Mouse (Mus musculus): ENCODE measurements around the gene Pla2g2c.

The Pla2g2c gene

DNA sequence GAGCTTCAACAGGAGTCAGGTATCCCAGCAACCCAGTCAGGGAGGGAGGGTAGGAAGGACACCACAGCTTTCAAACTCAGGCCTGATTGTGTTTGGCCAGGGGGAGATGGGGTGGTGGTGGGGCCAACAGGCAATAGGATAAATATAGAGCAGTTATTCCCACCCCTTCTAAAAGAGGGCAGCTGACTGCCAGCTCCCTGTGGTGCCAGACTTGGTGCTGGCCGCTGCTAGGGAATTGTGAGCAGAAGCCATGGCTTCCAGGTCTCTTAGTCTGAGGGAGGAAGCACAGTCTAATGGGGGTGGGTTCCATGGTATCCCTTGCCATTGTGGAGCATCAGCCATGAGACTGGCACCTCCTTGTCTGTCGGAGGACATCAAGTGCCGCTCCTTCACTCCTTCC, 29.0 kb downstream of the Pla2g2c start:
- no peak for DNase-seq

DNA sequence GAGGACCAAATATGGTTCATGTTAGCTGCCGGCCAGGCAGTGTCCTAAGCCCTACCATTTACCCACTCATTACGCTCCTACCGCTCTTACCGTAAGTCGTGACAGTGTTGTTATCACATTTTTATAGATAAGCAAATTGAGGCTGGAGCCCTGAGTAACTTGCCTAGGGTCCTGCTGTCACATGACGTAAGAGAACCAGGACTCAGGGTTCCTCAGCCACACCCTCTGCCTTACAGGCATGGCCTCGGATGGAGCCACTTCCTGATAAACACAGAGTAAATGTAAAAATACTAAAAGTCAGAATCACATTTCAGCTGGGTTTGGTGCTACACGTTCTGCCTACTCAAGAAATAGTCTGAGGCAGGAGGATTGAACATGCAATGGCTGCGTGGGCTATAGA, 29.8 kb downstream of the Pla2g2c start:
- no peak for DNase-seq

DNA sequence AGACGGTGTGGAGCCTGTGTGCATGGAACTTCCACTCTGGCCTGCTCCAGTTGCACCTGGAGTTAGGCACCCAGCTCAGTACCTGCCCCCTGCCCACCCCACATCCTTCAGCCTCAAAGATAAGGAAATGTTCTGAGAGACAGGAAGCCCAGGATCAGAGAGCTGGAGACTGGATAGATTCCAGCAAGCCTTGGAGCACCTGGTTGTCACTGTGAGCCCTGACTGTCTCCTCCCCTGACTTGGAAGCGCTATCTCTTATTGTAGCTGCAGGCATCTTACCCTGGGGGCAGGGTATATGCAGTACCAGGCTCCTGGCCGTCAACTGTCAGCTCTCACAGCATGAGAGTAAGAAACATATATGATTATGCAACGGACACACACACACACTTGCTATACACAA, 30.8 kb downstream of the Pla2g2c start:
- no peak for DNase-seq

DNA sequence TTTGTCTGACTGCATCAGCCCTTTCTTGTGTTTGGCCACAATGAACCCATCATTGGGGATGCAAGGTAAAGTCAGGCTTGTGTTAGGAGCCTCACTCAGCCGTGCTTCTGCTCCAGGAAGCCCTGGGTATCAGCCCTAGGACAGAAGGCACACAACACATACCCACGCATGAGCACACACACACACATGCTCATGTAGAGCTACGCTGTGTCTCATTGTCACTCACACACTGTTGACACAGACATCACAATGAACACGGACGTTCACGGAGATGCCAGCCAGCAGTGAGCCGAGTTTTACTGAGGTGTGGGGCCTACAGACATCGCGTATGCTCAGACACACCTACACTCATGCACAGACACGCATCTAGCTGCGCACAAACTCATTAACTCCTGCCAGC, 31.4 kb downstream of the Pla2g2c start:
- no peak for DNase-seq

GRCm38 (mm10) chr4:138757416-138757815, 32.8 kb downstream of the Pla2g2c start, which contains the start of gene Pla2g2f:
Pla2g2f (minus strand) TSS chr4:138757626.
- no peak for DNase-seq

- no peak for DNase-seq
Measured at GRCm38 (mm10) chr4:138762266-138762665, 37.7 kb downstream of the Pla2g2c start.

GRCm38 (mm10) chr4:138771970-138772369, 47.4 kb downstream of the Pla2g2c start:
- DNase-seq, result peak in 1 of 2 experiments; percentile 15

- DNase-seq, result no peak
Measured at GRCm38 (mm10) chr4:138772386-138772785, 47.8 kb downstream of the Pla2g2c start.

DNA sequence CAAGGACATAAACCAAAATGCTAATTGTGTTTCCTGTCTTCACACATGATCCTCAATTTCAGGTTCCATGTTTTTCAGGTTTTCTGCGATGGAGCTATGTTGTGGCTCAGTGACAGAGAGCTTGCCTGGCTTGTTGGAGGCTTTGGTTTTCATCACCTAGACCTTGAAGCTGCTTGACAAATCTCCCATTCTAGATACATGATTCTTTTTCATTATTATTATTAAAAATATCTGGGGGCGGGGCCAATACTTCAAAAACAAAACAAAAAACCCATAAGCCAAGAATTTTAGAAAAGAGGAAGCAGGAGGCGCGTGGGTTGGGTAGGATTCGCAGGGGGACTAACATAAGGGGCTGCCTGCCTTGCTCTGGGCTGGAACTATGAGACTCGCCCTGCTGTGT, 50.8 kb downstream of the Pla2g2c start, which contains the start of gene Pla2g2d:
Gene Pla2g2d, plus strand, starts transcription at position 301 of the 400 bp plus-strand sequence.
- DNase-seq, result no peak

DNA sequence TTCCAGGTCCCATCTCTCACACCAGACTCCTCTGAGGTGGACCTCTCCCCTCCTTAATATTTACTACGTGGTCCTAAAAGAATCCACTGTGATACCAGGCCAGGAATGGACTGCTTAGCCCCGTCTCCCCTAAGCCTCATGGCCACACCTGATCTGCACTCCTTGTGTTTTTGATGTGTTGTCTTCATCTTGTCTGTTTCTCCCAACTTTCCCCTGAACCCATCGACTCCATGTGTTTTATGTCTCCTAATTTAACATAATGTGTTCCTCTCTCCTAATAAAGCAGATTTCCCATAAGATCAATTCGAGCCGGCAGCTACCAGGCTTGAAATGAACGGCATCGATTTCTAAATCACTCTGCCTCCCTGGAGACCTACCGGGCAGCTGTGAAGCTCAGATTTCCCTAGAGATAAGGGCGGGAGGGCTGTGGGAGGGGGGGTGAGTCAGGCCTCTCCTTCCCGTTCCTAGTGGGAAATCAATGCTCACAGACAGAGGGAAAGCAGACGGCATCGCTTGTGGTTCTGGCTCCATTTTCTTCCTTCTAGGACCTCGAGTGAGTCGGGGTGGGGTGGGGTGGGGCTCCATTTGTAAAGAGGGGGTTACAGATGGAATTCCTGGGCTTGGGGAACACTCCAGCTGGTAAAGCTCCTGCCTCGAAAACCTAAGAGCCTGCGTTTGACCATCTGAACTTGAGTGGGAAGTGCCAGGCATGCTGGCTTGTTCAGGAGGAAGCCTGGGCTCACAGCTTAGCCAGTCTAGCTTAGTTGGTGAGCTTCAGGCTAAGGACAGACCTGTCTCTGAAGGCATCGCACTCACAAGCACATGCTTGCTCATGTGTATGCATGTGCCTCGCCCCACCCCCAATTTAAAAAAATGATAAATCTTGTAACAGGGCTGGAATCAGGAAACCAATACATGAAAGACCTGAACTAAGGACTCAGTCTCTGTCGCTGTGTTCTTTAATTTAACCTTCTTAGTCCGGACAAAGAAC, 53.1 kb downstream of the Pla2g2c start:
- no peak for DNase-seq

DNA sequence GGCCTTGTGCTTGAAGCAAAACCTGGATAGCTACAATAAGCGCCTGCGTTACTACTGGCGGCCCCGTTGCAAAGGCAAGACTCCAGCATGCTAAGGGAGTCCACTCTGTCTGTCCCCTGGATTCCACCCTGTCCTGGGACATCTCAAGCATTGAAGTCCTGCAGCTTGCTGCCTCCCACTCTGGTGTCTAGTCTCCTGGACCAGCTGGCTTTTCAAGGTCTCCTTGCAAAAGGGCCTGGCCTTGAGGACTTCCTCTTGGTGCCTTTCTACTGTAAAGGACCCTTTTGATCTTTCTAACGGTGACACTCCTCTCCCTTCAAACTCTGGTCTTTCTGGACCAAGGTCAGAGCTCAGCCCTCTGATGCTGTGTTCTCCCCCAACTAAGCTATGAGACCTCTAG, 55.7 kb downstream of the Pla2g2c start:
- no peak for DNase-seq

GRCm38 (mm10) chr4:138782098-138782497, 57.5 kb downstream of the Pla2g2c start:
- DNase-seq, result no peak

- DNase-seq, result no peak
Measured at GRCm38 (mm10) chr4:138785721-138786120, 61.1 kb downstream of the Pla2g2c start.

- peak in 1 of 2 experiments; percentile 49 for DNase-seq
Measured at GRCm38 (mm10) chr4:138786141-138786540, 61.5 kb downstream of the Pla2g2c start.

GRCm38 (mm10) chr4:138788381-138788780, 63.8 kb downstream of the Pla2g2c start:
- no peak for DNase-seq

- peak; percentile 38 to 53 for DNase-seq
Measured at GRCm38 (mm10) chr4:138791452-138791851, 66.9 kb downstream of the Pla2g2c start.

- peak; percentile 51 to 68 for DNase-seq
Measured at GRCm38 (mm10) chr4:138792599-138792998, 68.0 kb downstream of the Pla2g2c start.

GRCm38 (mm10) chr4:138793276-138793675, 68.7 kb downstream of the Pla2g2c start:
- peak; percentile 61 to 72 for DNase-seq

- no peak for DNase-seq
Measured at GRCm38 (mm10) chr4:138794344-138794743, 69.8 kb downstream of the Pla2g2c start.
